Mouse (Mus musculus): ENCODE results near the gene Sp2. TPM values are rescaled to one million over a fixed set of nuclear protein-coding genes. Genes with fewer than 3 reads are reported as not detected.

Sp2 gene
- total RNA-seq, 2 experiments from 2014 or later, result 11.2 TPM

DNA sequence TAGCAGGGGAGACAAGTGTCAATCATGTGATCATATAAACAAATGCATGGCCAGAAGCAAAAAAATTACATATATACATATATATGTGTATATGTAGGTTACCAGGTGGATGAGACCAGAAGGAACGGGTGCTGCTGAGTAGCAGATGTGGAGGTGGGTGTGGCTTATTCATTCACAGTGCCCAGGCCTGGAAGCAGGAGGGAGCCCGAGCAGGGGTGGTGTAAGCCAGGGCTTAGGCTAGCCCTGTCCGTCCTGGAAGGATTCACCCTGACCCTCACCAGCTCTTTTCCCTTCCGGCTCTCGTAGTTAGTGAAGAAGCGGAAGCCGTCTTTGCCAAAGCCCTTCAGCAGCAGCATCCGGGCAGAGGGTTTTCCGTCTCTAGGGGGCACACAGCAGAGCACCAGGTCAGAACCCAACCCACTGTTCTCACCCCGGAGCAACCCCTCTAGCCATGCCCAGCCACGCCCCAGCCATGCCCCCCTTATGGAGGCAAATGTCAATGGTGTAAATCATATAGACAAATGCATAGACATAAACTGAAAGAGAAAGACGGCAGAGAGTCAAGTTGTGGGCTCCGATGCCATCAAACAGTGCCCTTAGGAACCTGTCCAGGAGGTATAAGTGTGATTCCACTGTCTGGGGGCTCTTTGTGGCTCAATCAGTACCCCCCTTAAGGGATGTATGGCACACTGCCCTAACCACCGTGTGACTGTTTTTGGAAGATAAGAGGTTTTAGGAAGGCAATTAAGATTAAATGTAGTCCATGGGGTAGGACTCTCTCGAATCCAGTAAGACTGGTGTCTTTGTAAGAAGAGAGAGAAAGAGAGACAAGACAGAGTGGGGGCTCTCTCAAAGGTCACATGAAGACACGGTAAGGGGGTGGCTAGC lies 41.9 kb downstream of the Sp2 start:
- DNase-seq (ENCODE audit: low spot score), result no peak

DNA sequence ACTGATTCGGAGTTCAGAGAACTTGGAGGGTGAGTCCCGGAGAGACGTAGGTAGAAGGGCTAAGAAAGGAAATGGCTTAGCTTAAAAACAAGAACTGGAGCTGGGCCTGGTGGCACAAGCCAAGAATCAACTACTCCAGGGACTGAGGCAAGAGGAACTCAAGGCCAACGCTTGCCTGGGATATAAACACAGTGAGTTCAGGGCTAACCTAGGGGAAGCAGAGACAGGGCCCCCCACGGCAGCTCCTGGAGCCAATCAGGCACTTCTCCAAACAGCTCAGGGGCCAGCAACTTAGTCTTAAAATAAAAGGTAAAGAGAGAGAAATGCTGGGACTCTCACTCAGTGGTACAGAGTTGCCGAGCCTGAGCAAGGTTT lies 44.3 kb downstream of the Sp2 start:
- DNase-seq (ENCODE audit: low spot score), result no peak

DNA sequence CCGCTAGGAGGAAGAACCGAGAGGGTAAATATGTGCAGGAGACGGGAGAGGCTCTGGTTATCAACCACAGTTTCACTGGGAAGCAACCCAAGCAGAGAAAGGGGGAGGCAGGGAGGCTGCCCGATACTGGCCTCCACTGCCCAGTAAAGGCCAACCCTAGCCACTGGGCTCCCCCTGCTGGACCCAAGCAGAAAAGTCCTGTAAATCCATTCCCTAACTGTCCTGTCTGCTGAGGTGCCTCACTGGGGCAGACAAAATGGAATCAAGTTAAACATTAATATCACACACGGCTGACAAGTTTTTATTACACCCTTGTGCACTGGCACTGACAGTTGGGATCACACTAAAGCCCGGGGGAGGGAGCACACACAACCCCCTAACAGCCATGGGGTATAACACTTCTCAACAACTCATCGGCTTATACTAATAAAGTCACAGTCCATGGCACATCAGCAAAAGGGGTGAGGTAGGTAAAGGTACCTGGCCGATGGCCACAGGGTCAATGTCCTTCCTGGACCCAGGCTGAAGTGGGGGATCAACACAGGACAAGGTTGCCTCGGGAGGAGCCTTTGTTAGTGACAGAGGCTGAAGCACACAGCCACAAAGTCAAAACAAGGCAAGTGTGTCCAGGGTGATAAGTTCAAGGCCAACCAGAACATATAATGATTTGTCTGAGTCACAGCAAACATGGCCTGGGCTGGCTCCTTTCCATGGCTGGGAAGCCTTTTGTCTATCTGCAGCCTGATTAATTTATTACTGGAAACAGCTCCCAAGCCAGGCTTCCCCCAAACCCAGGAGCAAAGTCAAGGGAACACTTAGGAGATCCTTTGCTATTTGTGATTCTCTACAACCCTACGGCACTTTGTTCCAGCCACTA lies 45.0 kb downstream of the Sp2 start:
- peak; percentile 61 for DNase-seq (ENCODE audit: low spot score)

DNA sequence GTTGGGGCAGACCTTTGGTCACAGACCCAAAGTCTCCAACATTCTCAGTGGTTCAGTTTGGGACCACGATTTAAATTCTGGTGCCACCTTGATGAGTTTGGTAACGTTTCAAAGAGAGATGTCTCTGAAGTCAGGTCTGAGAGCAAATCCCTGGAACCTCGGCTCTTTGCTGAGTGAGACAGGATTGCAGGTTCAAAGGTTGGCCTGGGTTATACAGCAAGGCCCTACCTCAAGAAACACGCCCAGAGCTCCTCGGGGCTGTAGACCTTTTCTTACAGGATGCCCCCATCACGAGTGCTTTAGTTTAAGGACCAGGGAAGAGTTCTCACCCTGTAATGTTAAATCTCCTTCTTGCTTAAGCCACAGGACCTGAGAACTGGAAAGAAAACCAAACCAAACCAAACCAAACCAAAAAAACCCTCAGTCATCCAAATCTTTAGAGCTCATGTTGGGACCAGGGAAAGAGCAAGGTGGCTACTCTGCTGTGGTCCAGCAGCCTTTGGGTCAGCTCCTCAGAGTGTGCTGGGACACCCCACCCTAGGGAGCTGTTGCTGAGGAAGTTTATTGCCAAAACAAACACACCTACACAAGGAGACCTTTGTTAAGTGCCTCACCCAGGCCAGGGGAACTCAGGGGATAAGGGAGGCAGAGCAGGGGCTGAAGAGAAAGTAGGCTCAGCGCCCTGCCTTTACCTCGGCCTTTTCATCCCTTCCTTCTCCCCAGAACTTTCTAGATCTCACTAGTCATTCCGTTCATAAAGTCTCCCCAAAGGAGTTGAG lies 46.7 kb downstream of the Sp2 start:
- no peak for DNase-seq (ENCODE audit: low spot score)

DNA sequence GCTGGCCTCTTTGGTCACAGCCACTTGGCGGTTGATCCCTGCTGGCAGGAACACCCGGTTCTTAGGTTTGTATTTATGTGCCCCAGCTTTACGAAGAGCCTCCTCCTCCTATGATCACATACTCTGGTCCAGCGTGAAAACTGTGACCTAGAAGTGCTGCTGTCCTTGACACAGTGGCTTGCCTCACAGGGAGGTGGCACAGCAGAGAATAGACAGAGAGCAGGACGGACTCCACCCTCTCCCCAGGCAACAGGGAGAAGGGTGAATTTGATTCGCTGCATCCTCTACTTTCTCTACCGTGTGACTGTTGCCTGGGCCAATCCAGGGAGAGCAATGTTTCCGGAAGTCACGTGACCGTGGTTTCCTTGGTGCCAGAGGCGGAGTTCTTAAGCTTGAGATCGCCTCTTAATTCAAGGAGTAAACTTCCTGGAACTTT lies 47.8 kb downstream of the Sp2 start:
- peak; percentile 51 for DNase-seq (ENCODE audit: low spot score)

DNA sequence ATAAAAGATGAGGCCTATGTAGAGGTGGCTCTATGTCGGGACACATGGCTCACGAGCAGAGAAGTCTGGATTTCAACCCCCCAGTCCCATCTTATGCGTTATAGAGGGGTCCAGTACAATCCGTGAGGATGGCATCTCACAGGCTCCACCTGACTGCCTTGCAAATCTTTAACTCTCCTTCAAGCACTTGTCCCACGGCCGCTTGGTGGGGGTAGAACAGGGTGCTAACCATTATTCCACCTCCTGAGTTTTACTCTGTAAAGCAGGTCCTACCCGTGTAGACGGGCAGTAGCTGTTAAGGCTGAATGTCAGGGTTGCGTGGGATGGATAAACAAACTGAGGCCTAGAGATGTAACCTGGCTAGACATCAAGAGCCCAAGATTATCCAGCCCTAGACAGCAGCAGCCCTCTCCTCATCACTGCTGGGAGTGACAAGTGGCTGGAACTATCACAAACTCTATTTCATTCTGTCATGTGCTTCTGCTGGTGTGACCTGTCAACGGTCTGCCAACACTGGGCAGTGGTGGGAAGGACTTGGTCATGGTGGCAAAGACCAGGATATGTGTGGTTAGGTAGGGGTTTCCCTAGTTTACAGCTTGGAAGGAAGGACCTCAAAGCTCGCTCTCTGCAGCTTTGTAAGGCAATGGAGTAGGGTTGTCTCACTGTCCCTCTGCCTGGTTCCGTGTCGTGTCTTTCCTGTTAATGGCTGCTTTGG lies 49.0 kb downstream of the Sp2 start:
- no peak for DNase-seq (ENCODE audit: low spot score)

DNA sequence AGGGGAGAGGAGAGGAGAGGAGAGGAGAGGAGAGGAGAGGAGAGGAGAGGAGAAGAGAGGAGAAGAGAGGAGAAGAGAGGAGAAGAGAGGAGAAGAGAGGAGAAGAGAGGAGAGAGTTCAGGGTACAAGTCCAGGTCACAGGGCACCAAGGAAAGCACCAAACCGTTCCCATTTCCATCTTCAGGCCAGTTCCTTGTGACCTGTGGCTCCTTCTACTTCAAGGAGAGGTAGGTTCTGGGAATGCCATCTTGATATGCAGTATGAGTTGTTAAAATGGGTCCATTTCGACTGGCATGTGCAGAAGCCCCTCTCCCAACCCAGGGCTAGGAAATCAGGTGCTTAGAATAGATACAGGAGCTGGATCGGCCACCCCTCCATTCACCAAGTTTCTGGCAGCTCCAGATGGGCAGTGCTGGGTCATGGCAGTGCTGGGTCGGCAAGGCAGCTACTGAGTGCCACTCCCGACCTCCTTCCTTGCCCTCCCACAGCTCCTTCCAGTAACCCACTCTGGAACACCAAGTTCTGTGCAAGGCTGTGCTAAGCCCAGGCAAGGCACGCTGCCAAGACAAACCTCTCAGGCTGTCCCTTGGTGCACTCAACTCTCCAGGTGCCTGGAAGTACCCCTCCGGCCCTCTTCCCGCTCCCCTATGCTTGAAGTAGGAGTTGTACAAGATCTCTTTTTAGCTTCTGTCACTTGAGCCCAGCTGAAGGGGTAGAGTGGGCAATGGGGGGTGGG lies 51.3 kb downstream of the Sp2 start:
- DNase-seq (ENCODE audit: low spot score), result no peak

DNA sequence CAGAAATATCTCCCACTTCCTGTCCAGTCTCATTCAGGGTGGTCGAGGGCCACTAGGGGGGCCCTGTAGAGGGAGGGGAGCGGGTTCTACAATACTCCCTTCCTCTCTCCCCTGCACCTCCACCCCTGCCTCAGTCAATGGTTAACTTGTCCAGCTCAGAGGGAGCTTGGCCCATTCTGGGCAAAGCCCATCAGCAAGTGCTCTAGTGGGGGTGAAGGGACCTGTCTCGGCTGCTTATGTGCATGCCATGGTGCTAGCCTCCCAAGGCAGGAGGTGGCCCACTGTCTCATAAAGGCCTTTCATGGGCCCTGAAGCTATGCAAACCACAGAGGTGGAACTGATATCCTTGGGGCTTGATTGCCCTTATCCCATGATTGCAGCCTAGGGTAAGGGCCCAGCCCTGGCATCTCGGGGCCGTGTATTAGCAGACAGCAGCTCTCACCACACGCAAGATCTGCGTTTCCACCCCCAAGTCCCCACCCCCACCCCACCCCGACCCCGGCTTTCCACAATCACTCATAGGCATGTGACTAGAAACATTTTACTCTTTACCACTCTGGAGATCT lies 52.9 kb downstream of the Sp2 start:
- DNase-seq (ENCODE audit: low spot score), result no peak

DNA sequence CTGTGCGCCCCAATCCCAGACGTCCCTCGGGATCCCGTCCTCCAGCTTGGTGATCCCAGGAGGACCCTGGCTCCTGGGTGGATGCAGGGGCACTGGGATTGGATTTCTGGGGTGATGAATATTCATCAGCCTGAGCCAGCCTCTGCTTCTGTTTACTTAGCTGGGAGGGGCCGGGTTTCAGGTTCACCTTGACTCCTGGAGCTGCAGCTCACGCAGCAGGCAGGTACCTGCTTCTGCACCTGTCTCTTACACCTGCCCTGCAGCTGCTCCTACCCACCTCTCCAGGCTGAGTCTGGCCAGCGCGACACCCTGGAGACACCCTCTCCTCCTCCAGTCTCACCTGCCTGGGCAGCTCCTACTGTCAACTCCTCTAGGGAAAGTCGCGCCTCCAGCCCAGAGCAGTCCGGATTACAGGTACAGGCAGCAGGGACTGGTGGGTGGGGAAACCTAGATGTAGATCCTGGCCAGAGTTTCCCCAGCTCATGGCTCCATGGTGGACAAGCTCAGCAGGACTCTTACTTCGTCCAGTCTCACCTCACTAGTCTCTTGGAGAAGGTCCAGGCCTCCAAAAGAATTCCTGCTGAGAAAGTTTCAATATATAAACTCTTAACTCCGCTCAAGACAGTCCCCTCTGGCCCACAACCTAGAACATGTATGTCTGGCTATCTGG lies 53.5 kb downstream of the Sp2 start:
- DNase-seq (ENCODE audit: low spot score), result no peak

DNA sequence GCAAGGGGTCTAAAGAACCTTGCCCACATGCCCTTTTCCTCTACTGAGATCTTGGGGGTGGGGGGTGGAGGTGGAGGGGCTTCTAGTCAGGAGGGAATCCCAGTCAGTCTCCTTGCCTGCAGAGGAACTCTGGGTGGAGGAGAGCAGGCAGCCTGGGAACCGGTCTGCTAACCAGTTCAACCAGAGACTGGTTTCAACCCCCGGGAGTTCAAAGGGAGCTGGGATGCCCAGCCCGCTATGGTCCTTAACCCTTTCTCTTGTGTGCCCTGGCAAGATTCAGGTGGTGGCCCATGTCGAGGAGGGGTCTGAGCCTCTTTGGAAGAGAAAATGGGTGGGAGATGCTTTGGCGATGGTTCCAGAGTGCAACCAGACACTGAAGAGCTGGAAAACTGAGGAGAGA lies 54.1 kb downstream of the Sp2 start:
- DNase-seq (ENCODE audit: low spot score), result no peak

DNA sequence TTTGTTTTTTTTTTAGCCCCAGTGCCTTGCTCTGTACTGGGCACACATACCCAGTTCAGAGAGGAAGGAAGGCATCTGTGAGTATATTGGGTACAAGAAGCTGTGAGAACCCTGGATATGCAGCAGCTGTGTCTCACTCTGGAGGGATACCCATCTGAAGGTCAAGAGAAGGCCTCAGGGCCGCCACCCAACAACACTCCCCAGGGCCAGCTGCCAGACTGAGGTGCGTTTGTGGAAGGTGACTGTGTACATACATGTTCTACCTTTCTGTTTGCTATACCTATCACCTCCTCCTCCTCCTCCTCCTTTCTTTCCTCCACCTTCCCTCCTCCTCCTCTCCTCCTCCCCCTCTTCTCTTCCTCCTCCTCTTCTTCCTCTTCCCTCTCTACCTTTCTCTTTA lies 54.7 kb downstream of the Sp2 start, which contains the start of gene Prr15l:
Gene Prr15l (plus strand): TSS at position 17 of the 400 bp plus-strand sequence.
- no peak for DNase-seq (ENCODE audit: low spot score)

DNA sequence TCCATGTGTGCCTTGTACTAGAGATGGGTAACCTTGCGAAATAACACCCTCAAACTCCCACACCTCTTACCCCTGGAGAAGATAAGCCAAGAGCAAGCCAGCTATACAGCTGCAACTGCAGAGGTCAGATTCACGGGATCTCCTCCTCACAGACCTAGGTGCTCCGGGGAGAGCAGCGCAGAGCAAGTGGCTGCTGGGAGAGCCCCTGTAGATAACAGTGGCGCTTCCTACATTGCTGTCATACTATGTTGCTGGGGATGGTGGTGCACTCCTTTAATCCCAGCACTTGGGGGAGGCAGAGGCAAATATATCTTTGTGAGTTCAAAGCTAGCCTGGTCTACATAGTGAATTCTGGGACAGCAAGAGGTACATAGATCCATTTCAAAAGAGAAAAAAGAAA lies 56.2 kb downstream of the Sp2 start:
- no peak for DNase-seq (ENCODE audit: low spot score)

DNA sequence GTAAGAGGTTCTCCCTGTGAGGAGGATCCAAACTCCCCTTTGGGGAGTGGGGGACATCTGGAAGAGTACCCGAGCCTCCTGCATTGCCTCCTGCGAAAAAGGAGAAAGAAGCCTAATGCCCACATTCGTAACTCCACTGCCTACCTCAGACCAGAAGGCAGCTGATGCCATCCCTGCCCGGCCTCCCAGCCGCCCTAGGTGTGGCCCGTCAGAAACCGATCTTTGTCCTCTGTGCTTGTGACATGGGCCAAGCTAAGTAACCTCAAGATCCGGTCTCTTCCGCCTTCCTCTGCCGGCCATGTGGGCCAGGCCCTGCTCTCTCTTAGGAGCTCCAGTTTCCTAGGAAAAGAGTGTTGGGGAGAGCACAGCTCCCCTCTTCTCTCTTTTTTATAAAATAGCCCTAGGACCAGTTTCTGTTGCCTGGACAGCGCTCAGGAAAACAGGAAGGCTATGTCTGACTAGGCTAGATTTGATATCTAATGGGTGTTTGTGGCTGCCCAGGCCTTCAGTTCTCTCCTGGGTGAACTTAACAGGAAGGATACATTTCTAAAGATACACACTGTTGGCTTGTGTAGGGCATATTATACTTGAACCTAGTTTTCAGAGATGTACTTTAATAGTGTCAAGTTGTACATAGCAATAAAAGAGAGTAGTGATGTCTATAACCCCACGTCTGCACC lies 57.1 kb downstream of the Sp2 start:
- no peak for DNase-seq (ENCODE audit: low spot score)

DNA sequence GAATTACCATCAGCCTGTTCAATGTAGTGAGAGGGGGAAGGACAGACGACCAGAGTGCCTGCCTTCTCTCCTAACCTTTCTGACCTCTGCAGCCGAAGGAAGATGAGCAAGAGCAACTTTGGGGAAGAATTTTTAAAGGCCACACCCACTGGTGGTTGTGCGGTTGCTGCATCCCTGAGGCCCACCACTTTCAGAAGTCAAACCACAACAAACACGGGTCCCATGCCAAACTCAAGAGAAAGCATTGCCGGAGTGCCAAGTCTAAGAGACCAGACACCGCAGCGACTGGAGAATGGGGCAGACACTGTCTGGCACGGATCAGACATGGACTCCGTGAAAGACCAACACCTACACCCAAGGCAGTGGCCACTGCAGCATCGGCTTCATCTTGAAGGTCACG lies 57.9 kb downstream of the Sp2 start:
- no peak for DNase-seq (ENCODE audit: low spot score)

DNA sequence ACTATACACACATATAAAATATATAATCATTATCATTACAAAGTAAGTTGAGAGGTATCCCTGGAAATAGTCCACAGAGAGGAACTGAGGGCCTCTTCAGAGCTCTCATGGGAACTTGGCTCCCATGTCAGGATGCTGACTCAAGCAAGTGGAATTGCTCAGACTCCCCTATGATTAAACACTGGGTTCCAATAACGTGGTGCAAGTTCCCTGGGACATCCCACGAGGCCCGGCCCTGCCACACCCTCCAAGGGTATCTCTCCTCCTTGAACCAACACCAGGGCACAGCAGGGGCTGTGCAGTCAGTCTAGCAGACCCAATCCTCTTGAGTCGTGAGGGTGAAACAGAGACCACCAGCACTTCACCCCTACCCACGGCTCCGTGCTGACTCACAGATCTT lies 63.8 kb downstream of the Sp2 start:
- DNase-seq (ENCODE audit: low spot score), result no peak

DNA sequence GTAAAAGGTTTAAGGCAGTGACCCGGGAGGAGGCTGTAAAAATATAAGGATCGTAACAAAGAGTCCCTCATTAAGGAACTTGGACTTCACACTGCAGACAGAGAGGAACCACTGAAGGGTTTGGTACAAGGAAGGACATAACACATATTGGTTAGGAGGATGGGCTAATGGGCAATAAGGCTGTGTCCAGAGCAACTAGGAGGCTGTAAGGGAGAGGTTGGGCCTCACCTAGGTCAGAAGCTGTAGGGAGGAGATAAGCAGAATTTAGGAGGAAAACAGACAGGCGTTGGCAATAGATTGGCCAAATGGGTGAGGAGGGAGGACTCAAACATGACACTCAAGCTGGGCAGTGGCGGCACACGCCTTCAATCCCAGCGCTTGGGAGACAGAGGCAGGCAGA lies 65.3 kb downstream of the Sp2 start:
- DNase-seq (ENCODE audit: low spot score), result no peak

DNA sequence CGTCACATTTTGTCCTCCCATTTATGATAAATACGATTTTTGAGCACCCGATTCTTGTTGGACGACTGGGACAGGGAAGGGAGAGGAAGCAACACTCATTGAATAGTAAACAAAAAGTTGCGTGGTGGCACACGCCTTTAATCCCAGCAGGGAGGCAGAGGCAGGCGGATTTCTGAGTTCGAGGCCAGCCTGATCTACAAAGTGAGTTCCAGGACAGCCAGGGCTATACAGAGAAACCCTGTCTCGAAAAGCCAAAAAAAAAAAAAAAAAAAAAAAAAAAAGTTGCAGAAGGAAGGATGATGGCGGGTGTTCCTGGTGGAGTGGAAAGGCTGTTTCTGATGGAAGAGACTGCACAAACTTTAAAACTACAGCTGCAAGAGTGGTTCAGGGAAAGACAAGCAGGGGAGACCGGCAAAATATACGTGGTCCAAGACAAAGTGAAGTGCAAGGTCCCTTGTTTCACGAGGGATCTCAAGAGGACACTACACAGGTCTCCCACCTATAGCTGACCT lies 65.8 kb downstream of the Sp2 start:
- DNase-seq (ENCODE audit: low spot score), result no peak

DNA sequence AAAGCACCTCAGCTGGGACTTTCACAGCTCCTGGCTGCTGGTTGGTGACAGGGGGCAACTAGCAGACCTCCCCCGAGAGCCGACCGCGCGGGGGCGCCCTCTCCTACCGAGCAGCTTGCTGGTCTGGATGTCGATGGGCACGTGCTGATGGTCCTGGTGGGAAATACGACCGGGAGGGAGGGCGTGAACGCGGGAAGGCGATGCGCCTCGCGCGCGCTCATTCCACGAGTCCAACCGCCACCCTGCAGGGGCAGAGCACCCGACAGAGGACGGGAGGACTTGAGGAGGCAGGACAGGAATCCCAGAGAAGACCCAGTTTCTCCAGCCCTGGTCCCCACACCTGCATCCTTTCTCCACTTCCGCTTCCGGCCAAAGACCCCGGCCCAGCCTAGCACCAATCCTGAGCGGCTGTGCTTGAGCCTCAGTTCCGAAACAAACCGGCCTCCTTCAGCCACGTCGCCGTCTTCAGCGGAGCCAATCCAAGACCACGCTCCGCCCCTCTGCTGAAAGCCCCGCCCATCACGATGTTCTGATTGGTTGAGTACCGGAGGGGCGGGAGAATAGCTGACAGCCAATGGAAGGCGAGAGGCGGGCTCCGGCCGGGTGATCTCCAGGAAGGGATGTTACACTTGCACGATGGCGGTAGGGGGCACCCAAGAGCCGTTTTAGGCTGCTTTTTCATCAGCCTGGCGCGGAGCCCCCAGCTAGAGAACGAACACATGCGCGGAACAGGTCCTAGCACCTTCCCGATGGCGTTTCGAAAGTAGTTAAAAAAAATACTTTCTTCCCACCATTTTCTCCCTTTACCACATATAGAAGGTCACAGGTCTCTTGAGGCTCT lies 66.5 kb downstream of the Sp2 start, which contains the start of gene Cdk5rap3:
Gene Cdk5rap3 (minus strand): TSS at position 453 of the 841 bp plus-strand sequence.
- DNase-seq (ENCODE audit: low spot score), result peak; percentile 99

All from gastrocnemius, adult 18-20 months (tissue).